Mouse (Mus musculus): Measurements from ENCODE around the gene Cnih3. TPM values are rescaled to one million over a fixed set of nuclear protein-coding genes. Genes with fewer than 3 reads are reported as not detected.
A peak's percentile ranks its signal among the peaks of the same experiment; 100 is the strongest.

Gene Cnih3
- total RNA-seq, 2 experiments from 2014 or later = 75.1 to 81.7 TPM

GRCm38 (mm10) chr1:181392489-181392888 is 40.1 kb downstream of the Cnih3 start:
- DNase-seq (ENCODE audit: low spot score in 2 of 2) = no peak
- intact Hi-C loops (cut with DNase I) = no loop called here

- DNase-seq (ENCODE audit: low spot score in 2 of 2) = peak; percentile 64 to 82
- intact Hi-C loops (cut with DNase I) = no loop called here
Observed at GRCm38 (mm10) chr1:181393250-181394149, 41.1 kb downstream of the Cnih3 start.

GRCm38 (mm10) chr1:181395234-181395828 is 42.9 kb downstream of the Cnih3 start:
- intact Hi-C loops (cut with DNase I) = loop anchor here (5.0 kb wide), 1 partner anchor 52 kb away; no protein-coding TSS in a partner anchor
- DNase-seq (ENCODE audit: low spot score in 2 of 2) = no peak

DNA sequence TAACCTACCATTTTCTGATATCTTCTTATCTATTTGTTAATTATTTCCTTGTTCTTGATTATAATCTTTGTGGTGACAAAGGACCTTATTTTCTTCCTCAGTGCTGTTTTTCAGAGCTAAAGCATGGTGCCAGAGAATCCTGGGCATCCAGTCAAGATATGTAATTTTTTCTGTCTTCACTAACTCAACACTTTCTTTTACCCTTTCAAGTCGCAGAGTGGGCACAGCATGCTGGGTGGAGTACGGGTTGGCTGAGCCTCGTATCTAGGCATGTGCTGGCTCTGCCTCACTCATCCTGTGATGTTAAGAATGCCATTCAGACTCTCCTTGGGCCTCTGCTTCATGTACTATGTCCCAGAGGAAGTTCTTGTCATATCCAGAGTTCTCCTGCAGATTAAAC is 46.8 kb downstream of the Cnih3 start:
- DNase-seq (ENCODE audit: low spot score in 2 of 2) = peak in 1 of 2 experiments; percentile 79
- intact Hi-C loops (cut with DNase I) = loop anchor here (5.0 kb wide), 1 partner anchor 48 kb away; no protein-coding TSS in a partner anchor

- intact Hi-C loops (cut with DNase I) = no loop called here
- no peak for DNase-seq (ENCODE audit: low spot score in 2 of 2)
Observed at GRCm38 (mm10) chr1:181403056-181403455, 50.6 kb downstream of the Cnih3 start.

DNA sequence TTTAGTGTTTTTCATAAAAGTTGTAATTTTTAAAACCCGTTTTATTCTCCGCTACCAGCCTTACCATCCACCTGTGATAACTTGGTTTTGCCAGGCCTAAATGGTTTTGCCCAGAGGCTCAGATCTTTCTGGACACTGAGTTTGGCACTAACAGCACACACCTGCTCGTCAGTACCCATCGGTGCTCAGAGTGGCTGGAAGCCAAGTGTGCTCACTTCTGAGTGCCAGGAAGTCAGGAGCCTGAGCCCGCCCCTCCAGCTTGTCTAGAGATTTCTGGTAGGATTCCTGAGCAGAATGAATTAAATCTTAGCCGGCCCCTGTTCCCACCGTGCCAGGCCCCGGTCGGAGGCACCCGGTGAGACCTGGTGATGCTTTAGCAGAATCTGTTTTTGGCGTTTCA is 54.9 kb downstream of the Cnih3 start:
- intact Hi-C loops (cut with DNase I) = no loop called here
- no peak for DNase-seq (ENCODE audit: low spot score in 2 of 2)

GRCm38 (mm10) chr1:181408086-181408975 is 55.9 kb downstream of the Cnih3 start:
- peak in 1 of 2 experiments; percentile 32 for DNase-seq (ENCODE audit: low spot score in 2 of 2)
- intact Hi-C loops (cut with DNase I) = no loop called here

- intact Hi-C loops (cut with DNase I) = no loop called here
Observed at GRCm38 (mm10) chr1:181409693-181410092, 57.3 kb downstream of the Cnih3 start.

DNA sequence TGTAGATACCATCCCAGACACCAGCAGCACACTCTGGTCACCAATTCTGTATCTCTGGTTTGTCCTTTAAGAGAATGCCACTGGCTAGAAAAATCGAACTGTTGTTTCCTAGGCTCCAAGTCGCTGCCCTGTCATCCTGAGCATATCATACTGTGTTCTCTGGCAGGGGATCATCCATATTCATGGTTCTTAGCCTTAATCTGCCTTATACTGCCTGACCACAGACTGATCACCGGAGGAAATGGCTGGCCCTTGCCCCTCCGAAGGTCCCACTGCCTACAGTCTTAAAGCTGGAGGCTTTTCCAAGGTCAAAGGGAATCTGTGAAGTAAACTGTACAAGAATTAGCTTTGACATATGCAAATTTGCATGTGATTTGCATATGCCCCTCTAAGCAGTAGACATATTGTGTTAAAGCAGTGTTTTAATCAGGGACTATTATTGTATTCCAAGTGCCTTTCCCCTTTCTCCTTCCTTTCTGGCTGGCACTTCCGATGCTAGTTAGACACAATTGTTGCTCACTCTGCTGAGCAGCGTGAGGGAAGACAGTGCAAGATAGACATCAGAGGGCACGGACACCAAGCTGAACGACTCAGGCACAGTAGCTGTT is 58.3 kb downstream of the Cnih3 start:
- DNase-seq (ENCODE audit: low spot score in 2 of 2) = no peak
- intact Hi-C loops (cut with DNase I) = no loop called here

More at GRCm38 (mm10) chr1:181409693-181410092, 57.3 kb downstream of the Cnih3 start:
- no peak for DNase-seq (ENCODE audit: low spot score in 2 of 2)

- intact Hi-C loops (cut with DNase I) = no loop called here
- DNase-seq (ENCODE audit: low spot score in 2 of 2) = no peak
Observed at GRCm38 (mm10) chr1:181414985-181415384, 62.6 kb downstream of the Cnih3 start.

- intact Hi-C loops (cut with DNase I) = no loop called here
- peak in 1 of 2 experiments; percentile 53 for DNase-seq (ENCODE audit: low spot score in 2 of 2)
Observed at GRCm38 (mm10) chr1:181416841-181417240, 64.4 kb downstream of the Cnih3 start.

- no peak for DNase-seq (ENCODE audit: low spot score in 2 of 2)
- intact Hi-C loops (cut with DNase I) = no loop called here
Observed at GRCm38 (mm10) chr1:181417937-181418523, 65.6 kb downstream of the Cnih3 start.

DNA sequence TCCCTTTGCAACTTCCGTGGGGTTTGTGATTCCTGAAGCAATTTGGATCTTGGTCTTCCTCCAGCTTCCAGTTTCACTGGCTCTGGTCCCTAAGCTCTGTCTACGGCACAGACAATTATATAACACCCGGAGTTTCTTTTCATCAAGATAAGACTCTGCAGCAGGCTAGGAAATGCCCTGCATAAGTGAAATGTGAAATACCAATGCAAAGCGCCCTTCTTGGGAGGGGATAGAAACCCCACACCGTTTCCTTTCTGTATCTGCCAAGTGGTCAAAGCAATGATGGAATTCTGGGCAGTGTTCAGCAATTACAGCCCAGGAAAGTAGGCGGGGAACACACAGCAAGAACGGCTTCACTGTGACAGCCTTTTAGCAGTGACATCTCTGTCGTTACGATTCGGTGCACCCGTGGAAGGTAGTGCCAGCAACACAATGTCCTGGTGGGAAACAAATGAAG is 67.7 kb downstream of the Cnih3 start:
- intact Hi-C loops (cut with DNase I) = no loop called here
- DNase-seq (ENCODE audit: low spot score in 2 of 2) = peak; percentile 38 to 78

- DNase-seq (ENCODE audit: low spot score in 2 of 2) = no peak
- intact Hi-C loops (cut with DNase I) = no loop called here
Observed at GRCm38 (mm10) chr1:181422796-181423195, 70.4 kb downstream of the Cnih3 start.

GRCm38 (mm10) chr1:181424922-181425321 is 72.5 kb downstream of the Cnih3 start:
- intact Hi-C loops (cut with DNase I) = no loop called here
- no peak for DNase-seq (ENCODE audit: low spot score in 2 of 2)

- DNase-seq (ENCODE audit: low spot score in 2 of 2) = no peak
- intact Hi-C loops (cut with DNase I) = no loop called here
Observed at GRCm38 (mm10) chr1:181425388-181425787, 73.0 kb downstream of the Cnih3 start.

DNA sequence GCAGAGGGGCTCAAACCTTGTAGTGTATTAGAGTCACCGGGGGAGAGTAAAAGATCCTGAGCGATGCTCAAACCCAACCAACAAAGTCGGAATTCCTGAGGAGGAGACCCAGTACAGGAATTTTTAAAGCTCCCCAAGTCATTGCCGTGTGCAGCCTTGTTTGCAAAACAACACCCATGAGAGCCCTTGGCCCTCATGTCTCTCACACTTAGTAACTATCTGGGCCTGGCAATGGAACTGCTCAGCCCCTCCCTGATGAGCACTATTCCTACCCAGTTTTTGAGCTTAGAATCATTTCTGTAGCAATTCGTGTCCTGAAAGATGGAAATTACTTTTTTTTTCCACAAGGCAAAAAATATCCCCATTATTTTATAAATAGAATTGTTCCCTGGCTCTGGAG is 74.0 kb downstream of the Cnih3 start:
- no peak for DNase-seq (ENCODE audit: low spot score in 2 of 2)
- intact Hi-C loops (cut with DNase I) = no loop called here

- intact Hi-C loops (cut with DNase I) = no loop called here
- peak; percentile 53 to 70 for DNase-seq (ENCODE audit: low spot score in 2 of 2)
Observed at GRCm38 (mm10) chr1:181433263-181433662, 80.8 kb downstream of the Cnih3 start.

- intact Hi-C loops (cut with DNase I) = loop anchor here (5.0 kb wide), 1 partner anchor 163 kb away; no protein-coding TSS in a partner anchor
- DNase-seq (ENCODE audit: low spot score in 2 of 2) = no peak
Observed at GRCm38 (mm10) chr1:181435414-181435813, 83.0 kb downstream of the Cnih3 start.

Measured in left cerebral cortex, postnatal 25 days (tissue).